Mouse (Mus musculus): ENCODE data around the gene Aldh1b1.

DNA sequence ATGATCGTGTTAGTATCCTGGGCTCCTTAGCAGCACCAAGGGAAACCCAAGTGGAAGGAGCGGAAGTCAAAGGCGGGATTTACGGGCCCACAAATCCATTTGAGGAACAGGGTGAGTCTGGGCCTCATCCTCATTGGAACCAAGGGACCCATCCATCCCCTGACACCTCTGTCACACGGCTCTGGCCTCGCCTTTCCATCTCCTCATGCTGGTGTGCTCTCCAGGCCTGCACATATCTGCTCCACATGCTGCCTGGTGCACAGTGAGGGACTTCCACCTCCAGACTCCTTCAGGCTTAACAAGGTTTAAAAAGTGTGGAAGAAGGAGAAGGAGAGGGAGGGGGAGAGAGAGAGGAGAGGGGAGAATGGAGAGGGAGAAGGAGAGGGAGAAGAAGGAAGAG is 48.3 kb upstream of the Aldh1b1 start:
- TF ChIP-seq CTCF (conservative IDR thresholded peaks at IDR 0.05; ENCODE audit: low read length) (no peak), POU5F1 (IDR thresholded peaks at IDR 0.05; ENCODE audit: borderline replicate concordance, low read length) (no peak)

All from E14TG2a.4 (cell line).